Mouse (Mus musculus): ENCODE results near the gene Setd7. TPM values are rescaled to one million over a fixed set of nuclear protein-coding genes. Genes with fewer than 3 reads are reported as not detected.

The Setd7 gene
- polyA plus RNA-seq, 1 experiment = 9.9 TPM

DNA sequence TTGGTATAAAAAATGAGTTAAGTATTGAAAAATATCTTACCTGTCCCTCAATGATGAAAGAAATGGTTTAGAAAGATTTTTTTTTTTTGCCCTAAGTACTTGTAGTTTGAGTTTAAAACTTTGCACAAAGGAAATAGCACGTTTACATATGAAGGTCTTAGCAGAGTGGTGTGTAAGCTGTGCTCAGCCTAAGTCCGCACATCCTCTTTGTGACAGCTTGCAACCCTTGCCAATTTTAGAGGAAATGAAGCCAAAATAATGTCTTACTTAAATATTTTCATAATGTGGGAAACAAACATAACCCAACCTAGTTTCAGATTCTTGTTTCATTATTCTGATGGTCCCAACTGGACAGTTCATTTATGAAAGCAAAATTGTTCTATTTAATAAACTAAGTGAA is 66.2 kb downstream of the Setd7 start:
- H3K79me2 ChIP-seq (ENCODE audit: control insufficient read depth, insufficient read depth) = peaks cover 30% of the 10 kb centered on the region
- H3K4me3 ChIP-seq (ENCODE audit: insufficient read depth, poor library complexity, severe bottlenecking) = no peak overlapping the region
- H3K36me3 ChIP-seq (ENCODE audit: control insufficient read depth, insufficient read depth) = peaks cover 14% of the 10 kb centered on the region
- TF ChIP-seq MAX (IDR thresholded peaks at IDR 0.05) (no peak), USF1 (IDR thresholded peaks at IDR 0.05; ENCODE audit: low read depth) (no peak), MYOG (IDR thresholded peaks at IDR 0.05; ENCODE audit: control insufficient read depth, extremely low read depth, insufficient read length) (no peak), CTCF (IDR thresholded peaks at IDR 0.05; ENCODE audit: control insufficient read depth, insufficient read depth, insufficient read length) (no peak), MYOD1 (IDR thresholded peaks at IDR 0.05; ENCODE audit: control insufficient read depth, insufficient read length, low read depth) (no peak), FOSL1 (IDR thresholded peaks at IDR 0.05; ENCODE audit: insufficient read depth, low read length, poor library complexity, severe bottlenecking) (no peak), CEBPB (IDR thresholded peaks at IDR 0.05; ENCODE audit: low read depth) (no peak)
- no peaks in the 10 kb centered on the region for H3K27me3 ChIP-seq (ENCODE audit: control insufficient read depth, insufficient read depth, insufficient read length)
- no peak overlapping the region for H3ac ChIP-seq (ENCODE audit: control insufficient read depth, insufficient read length, low read depth)
- peaks cover 5% of the 10 kb centered on the region for H3K79me3 ChIP-seq (ENCODE audit: low read depth)

DNA sequence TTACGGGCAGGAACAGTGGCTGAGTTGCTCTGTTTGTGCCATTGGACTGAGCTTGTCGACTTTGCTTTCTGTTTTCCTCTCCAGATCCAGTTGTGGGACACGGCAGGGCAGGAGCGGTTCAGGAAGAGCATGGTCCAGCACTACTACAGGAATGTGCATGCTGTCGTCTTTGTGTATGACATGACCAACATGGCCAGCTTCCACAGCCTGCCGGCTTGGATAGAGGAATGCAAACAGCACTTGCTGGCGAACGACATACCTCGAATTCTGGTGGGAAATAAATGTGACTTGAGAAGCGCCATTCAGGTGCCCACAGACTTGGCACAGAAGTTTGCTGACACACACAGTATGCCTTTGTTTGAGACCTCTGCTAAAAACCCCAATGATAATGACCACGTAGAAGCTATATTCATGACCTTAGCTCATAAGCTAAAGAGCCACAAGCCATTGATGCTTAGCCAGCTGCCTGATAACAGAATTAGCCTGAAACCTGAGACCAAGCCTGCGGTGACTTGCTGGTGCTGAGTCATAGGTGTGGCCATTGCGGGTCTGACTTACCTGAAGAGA is 67.3 kb downstream of the Setd7 start:
- peaks cover 8% of the 10 kb centered on the region for H3K79me3 ChIP-seq (ENCODE audit: low read depth)
- peaks cover 14% of the 10 kb centered on the region for H3K36me3 ChIP-seq (ENCODE audit: control insufficient read depth, insufficient read depth)
- peaks cover 39% of the 10 kb centered on the region for H3K79me2 ChIP-seq (ENCODE audit: control insufficient read depth, insufficient read depth)
- no peak overlapping the region for H3K4me3 ChIP-seq (ENCODE audit: insufficient read depth, poor library complexity, severe bottlenecking)
- H3ac ChIP-seq (ENCODE audit: control insufficient read depth, insufficient read length, low read depth) = no peak overlapping the region
- no peaks in the 10 kb centered on the region for H3K27me3 ChIP-seq (ENCODE audit: control insufficient read depth, insufficient read depth, insufficient read length)
- TF ChIP-seq CEBPB (IDR thresholded peaks at IDR 0.05; ENCODE audit: low read depth) = no peak
- no peak for TF ChIP-seq USF1 (IDR thresholded peaks at IDR 0.05; ENCODE audit: low read depth)
- no peak for TF ChIP-seq MYOD1 (IDR thresholded peaks at IDR 0.05; ENCODE audit: control insufficient read depth, insufficient read length, low read depth)
- TF ChIP-seq MAX (IDR thresholded peaks at IDR 0.05) = no peak
- no peak for TF ChIP-seq FOSL1 (IDR thresholded peaks at IDR 0.05; ENCODE audit: insufficient read depth, low read length, poor library complexity, severe bottlenecking)
- TF ChIP-seq CTCF (IDR thresholded peaks at IDR 0.05; ENCODE audit: control insufficient read depth, insufficient read depth, insufficient read length) = no peak
- no peak for TF ChIP-seq MYOG (IDR thresholded peaks at IDR 0.05; ENCODE audit: control insufficient read depth, extremely low read depth, insufficient read length)

DNA sequence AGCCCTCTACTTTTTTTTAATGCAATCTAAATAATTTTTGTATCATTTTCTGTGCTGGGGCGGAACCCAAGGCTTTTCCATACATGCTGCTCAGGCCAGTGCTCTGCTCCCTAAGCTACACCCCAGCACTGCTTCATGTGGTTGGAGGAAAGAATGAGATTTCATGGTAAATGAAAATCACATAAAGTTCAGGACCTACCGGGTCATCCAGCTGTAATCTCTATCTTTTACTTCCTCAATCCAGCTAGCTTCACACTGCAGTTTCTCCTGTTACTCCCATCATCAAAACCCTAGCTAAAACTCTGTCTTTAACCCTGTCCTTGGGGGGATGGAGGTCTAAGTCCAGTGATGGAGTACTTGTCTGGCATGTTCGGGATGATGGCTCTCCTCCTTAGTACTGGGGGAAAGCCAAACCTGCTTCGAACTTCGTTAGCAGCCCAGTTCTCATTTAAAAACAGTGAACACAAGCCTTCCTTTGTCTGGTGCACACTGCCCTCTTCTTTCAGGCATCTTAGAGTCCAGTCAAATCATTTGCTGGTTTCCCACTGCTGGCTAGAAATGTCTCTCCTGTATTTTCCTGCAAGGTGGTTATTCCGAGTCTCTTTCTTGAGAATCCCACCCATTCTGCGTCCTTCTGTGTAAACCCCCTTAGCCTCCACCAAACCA is 70.5 kb downstream of the Setd7 start:
- Histone ChIP-seq H3K79me3 (ENCODE audit: low read depth) (peaks cover 22% of the 10 kb centered on the region), H3K27me3 (ENCODE audit: control insufficient read depth, insufficient read depth, insufficient read length) (no peaks in the 10 kb centered on the region), H3K79me2 (ENCODE audit: control insufficient read depth, insufficient read depth) (peaks cover 62% of the 10 kb centered on the region), H3ac (ENCODE audit: control insufficient read depth, insufficient read length, low read depth) (no peak overlapping the region), H3K36me3 (ENCODE audit: control insufficient read depth, insufficient read depth) (peaks cover 14% of the 10 kb centered on the region), H3K4me3 (ENCODE audit: insufficient read depth, poor library complexity, severe bottlenecking) (no peak overlapping the region)
- TF ChIP-seq CEBPB (IDR thresholded peaks at IDR 0.05; ENCODE audit: low read depth) (no peak), MYOG (IDR thresholded peaks at IDR 0.05; ENCODE audit: control insufficient read depth, extremely low read depth, insufficient read length) (no peak), MAX (IDR thresholded peaks at IDR 0.05) (no peak), MYOD1 (IDR thresholded peaks at IDR 0.05; ENCODE audit: control insufficient read depth, insufficient read length, low read depth) (no peak), CTCF (IDR thresholded peaks at IDR 0.05; ENCODE audit: control insufficient read depth, insufficient read depth, insufficient read length) (no peak), FOSL1 (IDR thresholded peaks at IDR 0.05; ENCODE audit: insufficient read depth, low read length, poor library complexity, severe bottlenecking) (no peak)

DNA sequence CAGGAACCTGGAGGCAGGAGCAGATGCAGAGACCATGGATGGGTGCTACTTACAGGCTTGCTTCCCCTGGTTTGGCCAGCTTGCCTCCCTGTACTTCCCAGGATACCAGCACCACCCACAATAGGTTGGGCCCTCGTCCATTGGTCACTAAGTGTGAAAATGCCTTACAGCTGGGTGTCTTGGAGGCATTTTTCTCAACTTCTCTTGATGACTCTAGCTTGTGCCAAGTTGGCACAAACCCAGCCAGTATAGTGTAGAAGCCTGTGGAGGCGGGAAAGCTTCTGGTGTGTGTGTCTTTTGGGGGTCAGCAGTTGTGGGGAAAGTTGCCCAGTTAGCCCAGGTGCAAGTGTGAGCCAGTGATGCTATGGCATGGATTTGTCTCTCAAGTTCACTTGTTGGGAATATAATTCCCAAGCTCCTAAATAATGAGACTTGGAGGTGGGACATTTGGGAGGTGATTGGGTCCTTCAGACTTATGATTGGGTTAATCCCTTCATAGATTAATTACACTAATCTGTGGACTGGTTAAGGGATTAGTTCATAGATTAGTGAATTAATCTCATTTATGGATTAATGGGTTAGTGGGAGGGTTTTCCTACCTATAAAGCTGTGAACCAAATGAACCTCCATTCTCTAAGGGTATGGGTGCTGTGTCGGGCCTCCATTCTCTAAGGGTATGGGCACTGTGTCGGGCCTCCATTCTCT is 74.0 kb downstream of the Setd7 start:
- no peak overlapping the region for H3ac ChIP-seq (ENCODE audit: control insufficient read depth, insufficient read length, low read depth)
- H3K4me3 ChIP-seq (ENCODE audit: insufficient read depth, poor library complexity, severe bottlenecking) = no peak overlapping the region
- peaks cover 65% of the 10 kb centered on the region for H3K79me2 ChIP-seq (ENCODE audit: control insufficient read depth, insufficient read depth)
- no peaks in the 10 kb centered on the region for H3K36me3 ChIP-seq (ENCODE audit: control insufficient read depth, insufficient read depth)
- TF ChIP-seq USF1 (IDR thresholded peaks at IDR 0.05; ENCODE audit: low read depth) (no peak), MAX (IDR thresholded peaks at IDR 0.05) (no peak), CEBPB (IDR thresholded peaks at IDR 0.05; ENCODE audit: low read depth) (no peak), FOSL1 (IDR thresholded peaks at IDR 0.05; ENCODE audit: insufficient read depth, low read length, poor library complexity, severe bottlenecking) (no peak), MYOG (IDR thresholded peaks at IDR 0.05; ENCODE audit: control insufficient read depth, extremely low read depth, insufficient read length) (no peak)
- H3K79me3 ChIP-seq (ENCODE audit: low read depth) = peaks cover 30% of the 10 kb centered on the region
- no peaks in the 10 kb centered on the region for H3K27me3 ChIP-seq (ENCODE audit: control insufficient read depth, insufficient read depth, insufficient read length)

DNA sequence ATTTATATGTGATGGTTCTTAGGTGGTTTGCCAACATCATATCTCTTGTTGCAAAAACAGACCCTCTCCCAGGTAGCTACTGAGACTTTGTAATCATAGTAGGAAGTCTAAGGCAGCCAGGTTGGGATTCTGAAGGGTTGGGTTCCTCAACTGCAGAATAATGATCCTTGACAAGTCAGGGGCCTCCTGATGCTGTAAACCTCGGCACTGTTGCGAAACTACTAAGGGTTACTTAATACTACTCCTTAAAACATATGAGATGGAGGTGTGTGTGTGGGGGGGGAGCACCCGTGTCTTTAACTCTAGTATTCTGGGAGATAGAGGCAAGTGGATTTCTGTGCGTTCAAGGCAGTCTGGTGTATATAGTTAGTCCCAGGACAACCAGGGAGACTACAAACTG is 75.3 kb downstream of the Setd7 start:
- TF ChIP-seq MYOG (IDR thresholded peaks at IDR 0.05; ENCODE audit: control insufficient read depth, extremely low read depth, insufficient read length) (no peak), MAX (IDR thresholded peaks at IDR 0.05) (no peak), CEBPB (IDR thresholded peaks at IDR 0.05; ENCODE audit: low read depth) (peak; percentile 73)
- Histone ChIP-seq H3K79me2 (ENCODE audit: control insufficient read depth, insufficient read depth) (peaks cover 52% of the 10 kb centered on the region), H3K4me3 (ENCODE audit: insufficient read depth, poor library complexity, severe bottlenecking) (no peak overlapping the region)

More for the DNA sequence above, 75.3 kb downstream of the Setd7 start:
- Histone ChIP-seq H3K36me3 (ENCODE audit: control insufficient read depth, insufficient read depth) (no peaks in the 10 kb centered on the region), H3K79me3 (ENCODE audit: low read depth) (peaks cover 30% of the 10 kb centered on the region), H3ac (ENCODE audit: control insufficient read depth, insufficient read length, low read depth) (no peak overlapping the region), H3K27me3 (ENCODE audit: control insufficient read depth, insufficient read depth, insufficient read length) (no peaks in the 10 kb centered on the region)
